Mouse (Mus musculus) spleen, adult 12 weeks (tissue): Measurements from ENCODE around the gene Tdpoz4.
"Not testable (repeated sequence)": the region's sequence is repeated elsewhere in the genome, so short reads cannot be mapped to it uniquely, and the experiment has no call there.

ENCODE experiments used
- DNase-seq: peaks from one replicate; pipeline ENCODE4 v3.0.0; 2022; ENCODE audit warnings: low spot score

The Tdpoz4 gene

DNA sequence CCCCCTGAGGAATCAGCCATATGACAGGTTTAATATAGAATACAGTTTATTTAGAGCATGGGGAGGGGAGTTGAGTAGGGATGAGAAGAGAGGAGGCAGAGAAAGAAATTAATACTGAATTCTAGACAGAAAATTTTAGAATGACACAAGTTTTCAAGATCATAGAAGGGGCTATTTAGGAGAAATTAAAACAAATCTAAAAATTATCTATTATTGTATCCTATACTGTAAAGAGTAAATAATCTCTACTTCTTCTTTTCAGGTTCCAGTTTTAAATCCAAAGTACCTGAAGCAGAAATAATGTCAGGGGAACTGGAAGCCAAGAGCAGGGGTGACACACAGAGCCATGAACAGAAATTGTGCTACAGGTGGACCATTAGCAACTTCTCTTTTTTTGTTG lies at the start of gene Tdpoz4:
Gene Tdpoz4 (plus strand): TSS at position 301 of the 400 bp plus-strand sequence.
- DNase-seq: not testable (repeated sequence)

GRCm38 (mm10) chr3:93754022-93754421 lies 42.2 kb upstream of the Tdpoz4 start:
- DNase-seq: not testable (repeated sequence)

- not testable (repeated sequence) for DNase-seq
Measured at GRCm38 (mm10) chr3:93772700-93773099, 23.5 kb upstream of the Tdpoz4 start, which contains the start of gene Gm5773. Gene Gm5773, plus strand, starts transcription at chr3:93773000.

DNA sequence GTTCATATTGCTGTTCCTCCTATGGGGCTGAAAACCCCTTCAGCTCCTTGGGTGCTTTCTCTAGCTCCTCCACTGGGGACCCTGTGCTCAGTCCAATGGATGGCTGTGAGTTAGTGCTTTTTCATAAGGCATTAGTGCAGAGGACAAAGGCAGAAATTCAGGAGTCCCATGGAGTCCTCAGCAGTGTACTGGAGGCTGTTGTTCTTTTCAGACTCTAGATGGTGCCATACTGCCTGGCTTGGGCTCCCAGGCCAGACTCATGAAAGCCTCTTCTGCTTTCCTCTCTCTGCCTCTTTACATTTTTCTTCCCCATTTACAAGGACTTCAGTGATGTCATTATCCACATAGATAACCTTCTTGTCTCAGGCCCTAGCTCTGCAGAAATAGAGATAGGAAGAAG lies 17.1 kb downstream of the Tdpoz4 start:
- DNase-seq: not testable (repeated sequence)

GRCm38 (mm10) chr3:93825720-93826119 lies 29.5 kb downstream of the Tdpoz4 start, which contains the start of gene Tdpoz3:
Gene Tdpoz3, plus strand, starts transcription at chr3:93826020.
- not testable (repeated sequence) for DNase-seq
